Mouse (Mus musculus) megakaryocyte, embryonic 14.5 days (primary cell): Measurements from ENCODE around the gene Pip4k2c. TPM values are rescaled to one million over a fixed set of nuclear protein-coding genes. Genes with fewer than 3 reads are reported as not detected.
A peak's percentile ranks its signal among the peaks of the same experiment; 100 is the strongest.

Experiments used
- H3K27me3 ChIP-seq: replicated peaks from 2 replicates; pipeline ENCODE3; 2012; ENCODE audit warnings: inconsistent platforms
- H3K36me3 ChIP-seq: replicated peaks from 2 replicates; pipeline ENCODE3; 2012; ENCODE audit warnings: low read length, inconsistent platforms, mixed read lengths
- H3K4me1 ChIP-seq: 2 replicates; pipeline ENCODE4 v1.6.1; 2012; ENCODE audit warnings: inconsistent platforms
- H3K4me3 ChIP-seq: replicated peaks from 2 replicates; pipeline ENCODE3; 2012; ENCODE audit warnings: moderate library complexity, mild to moderate bottlenecking, inconsistent platforms
- H3K9me3 ChIP-seq: 2 replicates; pipeline ENCODE4 v1.6.1; 2012; ENCODE audit warnings: inconsistent platforms
- FLI1 ChIP-seq: IDR thresholded peaks from 2 replicates; pipeline ENCODE4 v1.6.1; 2012; ENCODE audit warnings: low read length, inconsistent platforms, mixed read lengths
- GATA1 ChIP-seq: IDR thresholded peaks from 3 replicates; pipeline ENCODE4 v1.6.1; 2012; ENCODE audit warnings: mixed read lengths, low read length, inconsistent platforms, borderline replicate concordance
- polyA plus RNA-seq: library from polyadenylated mRNA; stranded (reverse); fragments of >175 nt; gene quantifications from 2 replicates; pipeline ENCODE4 v1.2.3, GENCODE M21; 2012; ENCODE audit warnings: low replicate concordance; ENCODE audit not compliant: insufficient read depth

Pip4k2c gene
- polyA plus RNA-seq, 1 experiment, result 19.6 TPM

GRCm38 (mm10) chr10:127213272-127213671 lies 1.9 kb upstream of the Pip4k2c start:
- H3K9me3 ChIP-seq, result no peaks in the 10 kb centered on the region
- H3K4me3 ChIP-seq, result no peak overlapping the region
- TF ChIP-seq GATA1, result no peak
- TF ChIP-seq FLI1, result no peak
- H3K36me3 ChIP-seq, result peaks cover 14% of the 10 kb centered on the region
- H3K27me3 ChIP-seq, result peaks cover 5% of the 10 kb centered on the region
- peaks cover 48% of the 10 kb centered on the region for H3K4me1 ChIP-seq

DNA sequence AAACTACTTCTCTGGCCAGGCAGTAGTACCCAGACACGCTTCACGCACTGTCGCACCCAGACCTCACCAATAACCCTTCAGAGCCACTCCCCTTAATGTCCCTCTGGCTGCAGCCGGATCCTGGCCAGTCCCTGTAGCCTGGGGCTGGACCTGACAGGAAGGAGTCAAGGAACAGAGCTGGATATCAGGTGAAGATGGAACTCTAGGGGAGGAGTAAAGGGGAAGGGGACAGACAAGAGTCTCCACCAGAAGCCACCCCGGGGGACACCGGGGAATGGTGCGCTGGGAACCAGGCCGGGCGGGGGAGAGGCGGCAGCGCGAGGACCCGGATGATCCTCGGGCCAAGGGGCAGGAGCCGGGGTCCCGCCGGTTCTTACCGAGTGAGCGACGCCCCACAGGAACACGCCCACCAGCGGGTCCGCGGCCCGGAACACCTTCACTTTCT lies 402 bp downstream of the Pip4k2c start:
- no peaks in the 10 kb centered on the region for H3K27me3 ChIP-seq
- no peaks in the 10 kb centered on the region for H3K9me3 ChIP-seq
- H3K36me3 ChIP-seq, result peaks cover 36% of the 10 kb centered on the region
- H3K4me1 ChIP-seq, result peaks cover 39% of the 10 kb centered on the region
- no peak for TF ChIP-seq FLI1
- TF ChIP-seq GATA1, result no peak
- H3K4me3 ChIP-seq, result peak overlapping the region; percentile 94

GRCm38 (mm10) chr10:127209928-127210570 lies 1.3 kb downstream of the Pip4k2c start:
- Histone ChIP-seq H3K4me1 (peaks cover 41% of the 10 kb centered on the region), H3K9me3 (no peaks in the 10 kb centered on the region), H3K4me3 (peak overlapping the region; percentile 94), H3K36me3 (peaks cover 45% of the 10 kb centered on the region), H3K27me3 (no peaks in the 10 kb centered on the region)
- TF ChIP-seq GATA1, result no peak
- no peak for TF ChIP-seq FLI1

- H3K4me3 ChIP-seq, result no peak overlapping the region
- H3K36me3 ChIP-seq, result peaks cover 55% of the 10 kb centered on the region
- H3K9me3 ChIP-seq, result no peaks in the 10 kb centered on the region
- no peaks in the 10 kb centered on the region for H3K27me3 ChIP-seq
- peaks cover 44% of the 10 kb centered on the region for H3K4me1 ChIP-seq
- TF ChIP-seq FLI1 (no peak), GATA1 (no peak)
These were observed 2.5 kb downstream of the Pip4k2c start for GRCm38 (mm10) chr10:127208921-127209320.

DNA sequence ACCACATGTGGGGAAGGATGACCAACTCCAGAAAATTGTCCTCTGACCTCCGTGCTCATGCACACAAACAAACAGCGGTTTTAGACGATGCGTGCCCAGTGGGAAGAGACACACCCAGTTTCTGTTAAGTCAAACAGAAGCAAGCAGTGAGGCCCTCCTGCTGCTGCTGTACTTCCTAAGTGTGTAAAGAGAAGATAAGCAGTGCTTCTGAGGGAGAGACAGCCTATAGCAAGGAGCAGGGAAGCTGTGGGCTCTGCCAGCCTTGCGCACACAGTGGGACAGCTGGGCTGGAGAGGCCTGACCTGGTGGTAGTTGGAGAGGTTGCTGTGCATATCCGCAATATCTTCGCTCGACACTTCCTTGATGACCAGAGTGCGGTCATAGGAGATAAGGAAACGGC lies 6.0 kb downstream of the Pip4k2c start:
- H3K4me1 ChIP-seq, result peaks cover 44% of the 10 kb centered on the region
- peaks cover 90% of the 10 kb centered on the region for H3K36me3 ChIP-seq
- no peaks in the 10 kb centered on the region for H3K9me3 ChIP-seq
- H3K4me3 ChIP-seq, result peak overlapping the region; percentile 47
- no peak for TF ChIP-seq FLI1
- TF ChIP-seq GATA1, result no peak
- no peaks in the 10 kb centered on the region for H3K27me3 ChIP-seq

DNA sequence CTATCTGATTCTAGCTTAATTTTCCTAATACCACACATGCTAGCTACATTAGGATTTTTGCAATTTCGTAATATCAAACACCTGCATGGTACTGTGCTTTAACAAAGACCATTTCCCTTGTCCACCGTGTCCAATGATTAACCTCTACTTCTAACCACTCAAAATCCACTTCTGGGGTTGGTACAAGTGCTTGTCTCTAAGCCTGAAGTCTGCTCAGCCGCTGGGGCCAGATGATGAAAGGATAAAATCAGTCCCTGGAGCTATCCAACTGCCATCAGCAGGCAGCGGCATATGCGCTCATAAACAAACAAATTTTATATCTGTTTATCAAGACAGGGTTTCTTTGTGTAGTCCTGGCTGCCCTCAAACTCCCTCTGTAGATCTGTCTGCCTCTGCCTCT lies 6.8 kb downstream of the Pip4k2c start:
- H3K9me3 ChIP-seq, result no peaks in the 10 kb centered on the region
- no peaks in the 10 kb centered on the region for H3K27me3 ChIP-seq
- no peak overlapping the region for H3K4me3 ChIP-seq
- TF ChIP-seq FLI1, result no peak
- no peak for TF ChIP-seq GATA1
- H3K36me3 ChIP-seq, result peaks cover 97% of the 10 kb centered on the region
- peaks cover 37% of the 10 kb centered on the region for H3K4me1 ChIP-seq

DNA sequence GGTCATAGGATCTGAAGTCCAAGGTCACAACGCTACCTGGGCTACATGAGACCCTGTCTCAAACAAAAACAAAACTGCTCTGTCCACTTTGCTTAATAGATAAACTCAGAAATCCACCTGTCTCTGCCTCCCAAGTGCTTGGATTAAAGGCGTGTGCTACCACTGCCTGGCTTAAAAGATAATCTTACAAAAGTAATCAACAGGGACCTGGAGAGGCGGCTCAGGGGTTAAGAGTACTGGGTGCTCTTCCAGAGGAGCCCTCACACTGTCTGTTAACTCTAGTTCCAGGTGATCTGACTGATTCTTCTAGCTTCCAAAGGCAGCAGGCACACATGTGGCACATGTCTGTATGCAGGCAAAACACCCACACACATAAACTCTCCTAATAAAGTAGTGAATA lies 8.3 kb downstream of the Pip4k2c start:
- TF ChIP-seq FLI1, result no peak
- TF ChIP-seq GATA1, result no peak
- Histone ChIP-seq H3K27me3 (no peaks in the 10 kb centered on the region), H3K4me3 (no peak overlapping the region), H3K4me1 (peaks cover 32% of the 10 kb centered on the region), H3K9me3 (no peaks in the 10 kb centered on the region), H3K36me3 (peaks cover 97% of the 10 kb centered on the region)

DNA sequence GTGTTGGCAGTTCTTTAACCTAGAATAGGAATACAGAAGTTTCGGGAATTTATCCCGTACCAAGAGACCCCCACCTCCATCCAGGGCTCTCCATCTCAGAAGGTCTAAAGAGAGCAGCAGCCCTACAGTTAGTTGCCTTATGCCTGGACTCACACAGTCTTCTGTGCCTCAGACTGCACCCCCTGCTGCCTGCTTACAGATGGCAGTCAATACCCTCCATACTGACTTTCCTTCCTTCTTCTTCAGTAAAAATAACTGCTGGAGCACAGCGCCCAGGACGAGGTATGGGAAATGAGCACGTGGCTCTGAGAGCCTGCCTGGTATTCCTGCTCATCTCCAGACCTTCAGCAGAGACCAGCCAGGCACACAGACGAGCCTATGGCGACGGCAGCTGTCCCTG lies 11.1 kb downstream of the Pip4k2c start:
- Histone ChIP-seq H3K4me1 (peaks cover 33% of the 10 kb centered on the region), H3K4me3 (no peak overlapping the region), H3K9me3 (no peaks in the 10 kb centered on the region), H3K27me3 (no peaks in the 10 kb centered on the region), H3K36me3 (peaks cover 80% of the 10 kb centered on the region)
- TF ChIP-seq FLI1, result no peak
- no peak for TF ChIP-seq GATA1

DNA sequence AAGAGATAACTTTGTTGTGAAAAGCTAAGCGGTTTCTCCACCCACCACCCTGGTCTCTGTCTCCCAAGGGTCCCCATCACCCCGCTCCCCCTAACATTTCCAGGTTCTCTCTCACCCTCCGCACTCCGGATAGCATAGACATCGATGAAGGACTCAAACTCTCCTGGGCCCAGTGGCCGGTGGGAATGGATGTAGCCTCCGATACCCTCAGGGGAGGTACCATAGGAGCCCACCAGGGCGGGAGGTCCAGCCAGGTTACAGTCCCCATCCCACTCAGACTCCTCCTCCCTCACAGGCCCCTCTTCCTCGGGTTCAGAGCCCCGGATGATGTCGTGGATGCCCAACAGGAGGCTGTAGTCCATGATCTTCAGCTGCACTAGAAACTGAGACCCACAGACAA lies 11.9 kb downstream of the Pip4k2c start:
- Histone ChIP-seq H3K9me3 (no peaks in the 10 kb centered on the region), H3K4me1 (peaks cover 33% of the 10 kb centered on the region), H3K27me3 (no peaks in the 10 kb centered on the region), H3K4me3 (no peak overlapping the region), H3K36me3 (peaks cover 72% of the 10 kb centered on the region)
- TF ChIP-seq GATA1 (no peak), FLI1 (no peak)

- Histone ChIP-seq H3K4me1 (peaks cover 32% of the 10 kb centered on the region), H3K27me3 (no peaks in the 10 kb centered on the region), H3K4me3 (no peak overlapping the region), H3K36me3 (peaks cover 70% of the 10 kb centered on the region), H3K9me3 (no peaks in the 10 kb centered on the region)
- TF ChIP-seq FLI1, result no peak
- TF ChIP-seq GATA1, result no peak
These were observed 12.3 kb downstream of the Pip4k2c start for GRCm38 (mm10) chr10:127199068-127199467.

GRCm38 (mm10) chr10:127198492-127198891 lies 12.9 kb downstream of the Pip4k2c start:
- Histone ChIP-seq H3K4me1 (peaks cover 27% of the 10 kb centered on the region), H3K36me3 (peaks cover 64% of the 10 kb centered on the region), H3K4me3 (no peak overlapping the region), H3K9me3 (no peaks in the 10 kb centered on the region), H3K27me3 (no peaks in the 10 kb centered on the region)
- TF ChIP-seq GATA1 (no peak), FLI1 (no peak)
